Mouse (Mus musculus) gastrocnemius, postnatal 14 days (tissue): Measurements from ENCODE around the gene Arl6. TPM values are rescaled to one million over a fixed set of nuclear protein-coding genes. Genes with fewer than 3 reads are reported as not detected.

Source experiments
- DNase-seq: peaks from one replicate; pipeline ENCODE4 v3.0.0; 2021; ENCODE audit warnings: mixed read lengths
- intact Hi-C: fragments of 180-260 bp; cut with DNase I; formaldehyde crosslinking; loops from one replicate; pipeline ENCODE4 v1.15.1; 2025; ENCODE audit warnings: low total_unique reads
- long read RNA-seq, 2 experiments: library from polyadenylated mRNA; stranded (forward); transcript quantifications; one replicate each; pipeline ENCODE4 v2.0.0; 2021
- total RNA-seq, 2 experiments: library from RNA; stranded (reverse); gene quantifications; 2 replicates each; pipeline ENCODE4 v1.2.3; 2021

The Arl6 gene
- 1 to 10 TPM; 2.8 to 3.1 TPM for total RNA-seq
- long read RNA-seq, experiment 1, result 0 reads
- long read RNA-seq, experiment 2, partial matches to known transcripts, result 0 of 2 reads
- long read RNA-seq, experiment 2, other reads (novel, unspliced or antisense), result 0 of 2 reads

DNA sequence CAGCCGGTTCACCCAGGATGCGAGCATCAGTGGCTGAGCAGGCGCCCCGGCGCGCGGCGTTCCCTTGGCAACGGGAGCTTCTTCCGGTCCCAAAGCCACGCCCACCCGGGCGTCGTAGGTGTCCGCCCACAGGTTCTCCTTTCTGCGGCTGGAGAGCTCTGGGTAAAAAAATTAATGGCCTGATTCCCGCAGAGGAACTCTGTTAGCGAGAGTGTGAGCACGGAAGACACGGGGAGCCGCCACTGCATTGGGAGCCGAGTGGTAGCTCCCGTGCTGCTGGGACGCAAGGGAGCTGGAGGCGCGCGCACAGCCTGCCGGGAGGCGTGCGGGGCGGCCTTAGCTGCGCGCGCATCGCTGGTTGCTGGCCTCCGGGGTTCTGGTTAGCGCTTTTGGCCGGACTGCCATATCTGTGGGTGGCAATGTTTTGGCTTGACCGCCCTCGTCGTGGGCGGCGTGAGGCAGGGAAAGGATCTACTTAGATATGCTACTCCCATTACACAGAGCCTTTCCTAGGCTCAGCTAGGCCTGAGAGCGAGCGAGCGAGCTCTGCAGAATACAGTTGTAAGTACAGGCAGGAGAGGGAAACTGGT is at the start of gene Arl6:
Arl6 (minus strand) TSS at position 290 of the 590 bp plus-strand sequence.
- intact Hi-C loops, result no loop called here
- peak; percentile 94 for DNase-seq

DNA sequence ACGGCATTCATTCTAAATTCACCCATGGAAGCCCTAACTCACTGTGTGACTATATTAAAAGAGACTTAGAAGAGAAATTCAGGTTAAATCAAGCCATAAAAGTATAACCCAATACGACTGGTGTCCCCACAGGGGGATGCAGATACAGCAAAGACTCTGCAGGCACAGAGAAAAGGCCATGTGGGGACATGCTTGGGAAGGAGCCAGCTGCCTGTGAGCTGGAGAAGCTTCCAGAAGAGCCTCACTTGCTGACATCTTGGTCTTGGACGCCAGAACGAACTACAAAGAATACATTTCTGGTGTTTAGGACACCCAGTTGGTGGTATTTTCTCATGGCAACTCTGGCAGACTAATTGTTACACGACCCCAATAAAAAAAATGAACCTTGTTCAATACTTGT is 45.9 kb upstream of the Arl6 start:
- DNase-seq, result peak; percentile 3
- intact Hi-C loops, result no loop called here

DNA sequence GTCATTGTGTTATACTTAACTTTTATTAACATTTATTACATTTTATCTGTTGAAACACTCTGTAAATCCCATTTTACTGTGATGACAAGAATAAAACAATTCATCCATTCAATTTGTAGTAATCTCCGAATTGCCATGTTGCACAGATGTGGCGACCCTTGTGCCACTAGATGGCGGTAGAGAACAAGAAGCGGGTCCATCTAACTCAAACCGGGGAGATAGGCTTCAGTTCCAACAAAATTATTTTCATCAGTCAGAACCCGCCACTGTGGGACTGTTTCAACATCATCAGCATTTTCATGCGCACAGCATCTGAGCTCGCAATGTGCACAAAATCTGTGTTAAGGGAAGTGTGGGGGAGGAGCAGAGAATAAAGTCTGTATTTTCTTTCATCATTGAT is 44.2 kb upstream of the Arl6 start:
- peak; percentile 50 for DNase-seq
- intact Hi-C loops, result no loop called here

DNA sequence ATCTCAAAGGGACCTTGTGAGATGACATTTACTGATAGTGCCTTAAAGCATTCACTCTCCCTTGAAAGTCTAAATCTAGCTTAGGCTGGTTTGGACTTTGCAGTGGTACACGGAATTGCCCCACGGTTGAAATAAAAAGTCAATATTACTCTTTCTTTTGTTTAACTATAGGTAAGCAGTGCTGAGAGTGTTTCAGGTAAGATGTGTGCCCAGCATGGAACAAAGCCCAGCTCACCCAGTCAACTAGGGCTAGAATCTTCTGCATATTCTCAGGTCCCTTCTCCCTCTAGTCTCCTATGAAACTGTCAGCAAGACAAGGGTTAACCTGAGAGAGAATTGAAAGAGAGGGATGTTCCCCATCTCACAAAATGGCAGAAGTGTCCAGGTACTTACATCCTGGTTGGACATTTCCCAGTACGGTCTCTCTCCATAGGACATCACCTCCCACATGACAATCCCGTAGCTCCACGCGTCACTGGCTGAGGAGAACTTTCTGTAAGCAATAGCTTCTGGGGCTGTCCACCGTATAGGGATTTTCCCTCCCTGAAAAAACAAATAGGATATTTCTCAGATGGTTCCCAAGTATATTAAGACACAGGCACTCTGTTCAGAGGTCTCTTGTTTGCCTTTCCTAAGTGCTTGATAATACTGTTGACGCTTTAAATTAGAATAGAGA is 43.2 kb upstream of the Arl6 start:
- no peak for DNase-seq
- intact Hi-C loops, result no loop called here

DNA sequence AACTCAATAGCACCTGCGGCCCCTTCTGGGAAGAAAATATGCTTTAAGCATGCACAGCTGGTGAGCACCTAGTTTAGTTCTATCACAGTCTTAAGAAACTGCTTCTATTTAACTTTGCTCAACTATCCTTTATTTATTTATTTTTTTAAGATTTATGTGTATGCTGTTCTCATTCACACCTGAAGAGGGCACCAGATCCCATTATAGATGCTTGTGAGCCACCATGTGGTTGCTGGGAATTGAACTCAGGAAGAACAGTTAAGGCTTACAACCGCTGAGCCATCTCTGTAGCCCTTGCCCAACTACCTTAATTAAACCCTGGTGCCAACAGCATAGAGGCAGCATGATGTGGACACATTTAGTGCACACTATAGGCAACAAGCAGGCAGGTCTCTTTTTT is 27.7 kb upstream of the Arl6 start:
- intact Hi-C loops, result no loop called here
- no peak for DNase-seq

DNA sequence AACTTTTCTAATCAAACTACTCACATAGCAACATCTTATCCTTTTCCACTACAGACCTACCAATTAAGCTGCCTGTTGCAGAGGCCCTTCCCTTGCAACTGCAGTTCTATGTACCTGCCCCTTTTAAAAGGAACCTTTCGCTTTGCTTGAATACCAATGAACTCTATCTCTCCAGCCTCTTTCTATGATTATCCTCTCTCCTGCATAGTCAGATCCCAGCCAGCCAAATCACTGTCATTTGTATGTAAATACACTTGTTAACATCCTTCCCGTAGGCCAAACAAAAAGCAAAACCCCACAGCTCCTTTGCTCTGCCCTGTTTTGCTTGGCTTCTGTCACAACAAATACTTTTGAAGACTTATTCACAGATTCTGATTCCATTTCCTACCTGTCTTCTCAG is 4.6 kb upstream of the Arl6 start:
- DNase-seq, result no peak
- intact Hi-C loops, result no loop called here

DNA sequence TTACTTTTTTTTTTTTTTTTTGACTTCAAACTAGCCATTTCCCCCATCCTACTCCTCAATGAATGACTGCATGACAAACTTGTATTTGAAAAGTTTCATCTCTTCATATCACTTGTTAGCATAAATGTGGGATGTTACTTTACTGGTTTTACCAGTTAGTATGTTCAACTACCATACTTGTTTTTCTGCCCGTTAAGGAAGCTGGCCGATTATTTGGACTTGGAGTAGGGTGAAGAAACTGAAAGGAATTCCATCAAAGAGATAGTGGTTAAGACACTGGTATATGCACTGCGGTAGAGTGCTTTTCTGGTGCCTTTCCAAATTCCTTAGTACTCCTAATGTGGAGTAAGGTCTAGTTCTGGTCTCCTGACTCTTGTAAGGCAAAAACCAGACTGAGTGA is 794 bp upstream of the Arl6 start:
- intact Hi-C loops, result no loop called here
- no peak for DNase-seq

DNA sequence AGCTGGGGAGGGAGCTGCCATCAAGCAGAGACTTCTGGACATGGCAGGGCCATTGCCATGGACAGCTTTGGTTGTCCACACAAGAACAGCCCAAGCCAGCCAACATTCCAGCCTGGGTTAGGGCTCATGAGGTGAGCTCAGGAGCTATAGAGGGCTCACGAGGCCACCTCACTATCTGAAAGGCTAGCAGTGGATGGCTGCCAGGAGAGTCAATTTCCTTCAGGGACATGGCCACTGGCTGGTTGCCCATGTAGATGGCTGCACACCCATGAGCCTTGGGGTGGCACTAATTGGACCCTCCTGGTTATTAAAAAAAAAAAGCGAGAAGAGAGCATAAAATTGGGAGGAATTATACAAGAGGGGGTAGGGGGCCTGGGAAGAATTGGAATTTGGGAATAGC is 4.6 kb downstream of the Arl6 start:
- intact Hi-C loops, result no loop called here
- no peak for DNase-seq

DNA sequence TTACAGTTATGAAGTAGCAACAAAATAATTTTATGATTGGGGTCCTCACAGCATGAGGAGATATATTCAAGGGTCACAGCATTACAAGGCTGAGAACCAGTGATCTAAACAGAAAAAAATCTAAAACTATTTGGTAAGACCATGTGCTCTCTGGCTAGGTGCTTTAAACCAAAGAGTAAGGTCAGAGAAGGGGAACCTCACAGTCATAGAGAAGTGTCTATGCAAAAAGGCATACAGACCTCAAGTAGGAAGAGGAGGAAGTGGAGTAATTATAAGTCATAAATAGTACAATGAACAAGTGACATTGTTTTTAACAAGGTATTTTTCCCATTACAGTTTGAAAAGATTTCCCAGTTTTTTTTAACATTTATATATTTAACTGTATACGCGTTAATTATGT is 17.6 kb downstream of the Arl6 start:
- no peak for DNase-seq
- intact Hi-C loops, result no loop called here

DNA sequence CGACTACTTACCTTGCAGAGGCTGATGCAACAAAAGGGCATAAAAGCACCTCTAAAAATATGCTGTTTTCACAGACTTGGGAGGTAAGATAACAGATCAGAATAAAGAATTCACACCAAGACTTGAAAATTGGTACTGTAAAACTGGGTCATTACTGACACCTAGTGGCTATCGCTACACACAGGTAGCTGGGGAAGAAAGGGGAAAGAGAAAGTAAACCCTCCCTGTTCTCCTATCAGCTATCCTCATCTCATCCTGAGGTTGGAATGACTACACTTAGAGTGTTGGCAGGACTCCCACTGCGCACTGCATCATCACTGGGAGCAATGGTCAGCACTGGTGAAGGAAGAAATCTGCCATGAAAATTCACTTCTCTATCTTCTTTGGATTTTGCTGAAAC is 22.0 kb downstream of the Arl6 start:
- intact Hi-C loops, result loop anchor here (5.0 kb wide), 2 partner anchors 140 to 195 kb away; no protein-coding TSS in a partner anchor
- DNase-seq, result peak; percentile 27

DNA sequence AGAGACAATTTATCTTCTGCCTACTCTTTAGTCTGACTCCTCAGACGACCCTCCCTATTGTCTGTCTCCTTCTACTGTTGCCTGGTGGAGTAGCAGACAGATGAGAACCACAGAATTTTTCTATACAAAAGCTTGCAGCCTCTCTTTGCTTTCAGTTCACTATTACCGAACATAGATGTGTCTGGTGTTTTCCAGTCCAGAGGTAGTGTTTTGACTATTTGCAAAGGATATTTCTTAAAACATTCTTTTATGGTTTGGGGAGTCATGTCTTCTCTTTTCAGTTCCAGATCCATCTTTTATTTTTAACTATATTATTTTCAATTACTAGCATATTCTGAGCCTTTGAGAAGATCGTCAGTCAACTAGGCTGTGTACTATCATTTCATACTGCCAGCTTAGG is 23.5 kb downstream of the Arl6 start:
- intact Hi-C loops, result loop anchor here (5.0 kb wide), 2 partner anchors 138 to 193 kb away; no protein-coding TSS in a partner anchor

DNA sequence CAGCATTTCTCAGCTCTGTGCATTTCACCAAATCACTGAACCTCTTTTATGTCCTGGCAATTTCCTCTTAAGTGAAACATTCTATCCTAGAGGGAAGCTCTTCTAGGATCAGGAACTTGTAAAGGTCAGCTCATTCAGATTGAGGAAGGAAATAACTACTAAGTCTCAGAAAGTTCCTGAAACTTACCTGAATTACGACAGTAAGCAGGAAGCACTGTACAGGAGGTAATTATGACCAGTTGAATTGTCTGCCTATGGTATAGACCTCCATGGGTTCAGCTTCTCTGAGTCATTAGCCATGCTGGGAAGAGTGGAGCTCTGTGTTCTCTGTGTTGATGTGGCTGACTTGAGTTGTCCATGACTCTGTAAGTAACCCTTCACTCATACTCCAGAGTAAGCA is 28.4 kb downstream of the Arl6 start:
- intact Hi-C loops, result no loop called here

More for the DNA sequence above, 23.5 kb downstream of the Arl6 start:
- no peak for DNase-seq

DNA sequence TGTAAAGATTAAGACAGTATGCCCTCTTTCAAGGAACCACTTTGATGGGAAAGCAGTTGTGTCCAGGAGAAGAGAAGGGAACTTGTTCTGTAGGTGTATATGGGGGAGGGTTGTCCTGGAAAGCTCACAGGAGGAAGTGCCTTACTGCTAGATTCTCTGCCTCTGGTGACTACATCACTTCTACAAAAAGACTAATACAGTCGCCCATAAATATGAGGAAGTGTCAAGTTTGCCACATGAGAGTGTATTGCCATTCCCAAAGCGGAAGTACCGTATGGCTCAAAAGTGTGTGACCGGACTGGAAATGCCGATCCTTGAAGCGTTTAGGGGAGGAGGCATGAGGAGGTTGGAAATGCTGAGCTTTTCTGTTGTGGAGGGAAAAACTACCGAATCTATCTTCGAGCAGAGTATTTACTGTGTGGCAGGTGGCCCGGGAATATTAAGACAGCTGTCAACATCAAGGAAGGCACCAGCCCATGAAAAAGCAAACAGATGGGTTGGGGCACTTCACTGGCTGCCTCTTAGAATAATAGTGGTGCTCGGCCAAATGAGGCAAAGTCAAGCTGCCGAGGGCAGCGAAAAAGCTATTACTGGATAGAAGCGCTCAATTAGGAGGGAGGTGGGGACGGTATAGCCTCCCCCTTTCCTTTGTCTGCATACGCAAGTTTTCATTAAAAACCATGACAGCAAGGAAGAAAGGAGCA is 35.0 kb downstream of the Arl6 start:
- intact Hi-C loops, result no loop called here

More for the DNA sequence above, 28.4 kb downstream of the Arl6 start:
- DNase-seq, result no peak

DNA sequence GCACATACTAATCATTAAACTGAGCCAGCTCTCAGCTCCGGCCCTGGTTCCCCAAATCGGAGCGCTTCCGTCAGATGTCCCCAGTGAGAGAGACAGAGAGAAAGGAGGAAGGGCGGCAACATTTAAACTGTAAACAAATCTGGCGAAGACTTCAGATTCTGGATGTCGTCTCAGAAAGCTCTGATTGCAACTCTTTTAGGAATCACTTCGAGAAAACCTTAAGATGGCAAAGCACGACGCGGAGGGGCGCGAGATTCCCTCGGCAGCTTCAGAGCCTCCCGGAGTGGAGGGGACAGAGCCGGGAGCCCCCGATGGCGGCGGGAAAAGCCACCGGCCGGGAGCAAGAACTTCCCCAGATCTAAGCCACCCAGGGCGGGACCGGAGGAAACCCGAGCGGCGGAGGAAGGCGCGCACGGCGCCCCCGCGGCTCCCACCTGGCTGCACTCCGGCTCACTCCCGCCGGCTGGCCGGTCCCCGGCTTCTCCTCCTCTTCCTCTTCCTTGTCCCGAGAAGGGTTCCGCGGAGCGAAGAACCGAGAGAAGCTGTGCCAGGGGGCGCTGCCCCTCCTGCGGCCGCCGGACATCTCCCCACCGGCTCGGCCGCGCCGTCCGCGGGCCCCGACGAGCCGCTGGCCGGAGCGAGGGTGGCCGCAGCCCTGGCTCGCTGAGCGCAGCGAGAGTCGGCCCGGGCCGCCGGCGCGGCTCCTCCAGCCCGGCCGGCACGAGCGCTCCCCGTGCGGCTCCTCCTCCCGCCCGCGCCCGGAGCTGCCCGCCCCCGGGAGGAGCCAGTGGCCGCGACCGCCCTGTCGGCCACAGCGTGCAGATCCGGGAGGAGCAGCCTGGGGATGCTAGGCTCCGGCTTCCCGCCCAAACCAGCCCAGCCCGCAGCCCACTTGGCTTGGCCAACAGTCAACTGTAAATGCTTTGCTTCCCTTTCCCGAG is 38.6 kb downstream of the Arl6 start, which contains the start of gene Crybg3:
Crybg3 (minus strand) TSS at position 669 of the 941 bp plus-strand sequence.
- peak; percentile 89 for DNase-seq
- intact Hi-C loops, result no loop called here

More for the DNA sequence above, 35.0 kb downstream of the Arl6 start:
- DNase-seq, result no peak

DNA sequence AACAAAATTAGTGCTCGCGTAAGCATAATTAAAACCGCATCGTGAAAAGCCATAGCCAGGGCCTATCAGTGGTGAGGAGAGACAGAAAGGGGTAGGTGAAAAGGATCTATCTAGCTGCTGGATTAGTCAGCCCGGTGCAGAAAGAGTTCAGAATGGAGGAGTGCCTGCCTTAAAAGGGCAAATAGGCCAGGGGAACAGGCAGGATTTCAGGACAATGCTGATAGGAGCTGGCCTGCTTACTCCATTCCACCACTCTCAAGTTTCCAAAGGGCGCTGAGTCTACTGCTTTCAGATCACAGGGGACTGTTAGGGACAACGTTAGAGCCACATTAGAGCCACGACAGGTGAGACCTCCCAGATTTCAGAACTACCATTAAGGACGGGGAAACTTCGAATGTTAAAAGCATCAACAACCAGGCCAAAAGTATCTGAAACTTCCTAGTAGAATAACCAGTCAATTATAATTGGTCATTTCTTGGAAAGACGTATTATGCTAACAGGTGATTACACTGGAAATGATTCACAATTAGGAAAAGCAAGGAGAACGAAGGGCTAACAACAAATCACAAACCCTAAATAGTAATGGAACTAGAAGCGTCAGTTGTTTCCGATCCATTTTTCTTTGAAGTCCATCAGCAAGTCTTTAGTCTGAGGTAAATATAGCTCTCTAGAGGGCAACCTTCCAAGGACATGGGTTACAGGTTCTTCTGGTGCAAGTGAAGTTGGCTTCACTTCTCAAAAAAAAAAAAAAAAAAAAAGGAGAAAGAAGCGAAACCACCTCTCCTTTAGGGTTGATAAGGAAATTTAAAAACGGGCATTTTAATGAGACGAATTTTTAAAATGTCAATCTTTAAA is 39.6 kb downstream of the Arl6 start:
- DNase-seq, result no peak
- intact Hi-C loops, result no loop called here

DNA sequence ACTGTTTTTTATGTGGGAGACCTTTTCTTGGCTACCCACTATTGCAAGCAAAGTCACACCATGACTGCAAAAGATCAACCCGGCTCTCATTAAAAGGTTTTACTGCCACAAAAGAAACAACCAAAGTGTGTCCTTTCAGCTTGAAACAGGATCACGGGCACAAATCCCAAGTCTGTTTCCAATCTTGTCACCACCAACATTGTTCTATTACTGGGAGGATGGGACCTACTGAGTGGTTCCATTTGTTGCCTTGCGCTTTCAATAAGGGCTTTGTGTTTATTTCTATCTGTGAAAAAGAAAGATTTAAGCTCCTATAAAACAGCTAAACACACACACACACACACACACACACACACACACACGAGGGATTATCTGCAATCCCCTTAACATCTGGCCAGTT is 40.2 kb downstream of the Arl6 start:
- intact Hi-C loops, result no loop called here
- no peak for DNase-seq

DNA sequence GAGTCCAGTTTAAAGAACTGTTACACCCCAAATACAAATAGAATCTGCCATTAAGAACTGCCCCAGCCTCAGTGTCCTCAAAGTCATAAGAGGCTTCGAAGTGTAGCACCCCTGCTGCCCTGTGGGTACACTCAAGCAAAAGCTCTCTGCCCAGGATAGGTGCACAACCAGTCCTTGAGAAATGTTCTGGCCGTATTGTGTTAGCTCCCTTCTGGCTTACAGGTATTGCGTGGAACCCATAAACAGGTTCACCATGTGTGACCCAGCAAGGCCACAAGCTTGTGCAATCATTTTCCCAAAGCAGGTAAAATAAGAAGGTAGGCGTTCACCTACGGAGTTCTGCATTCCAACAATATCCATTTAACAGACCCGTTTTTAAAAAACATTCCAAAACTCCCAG is 41.9 kb downstream of the Arl6 start:
- intact Hi-C loops, result no loop called here
- DNase-seq, result no peak

DNA sequence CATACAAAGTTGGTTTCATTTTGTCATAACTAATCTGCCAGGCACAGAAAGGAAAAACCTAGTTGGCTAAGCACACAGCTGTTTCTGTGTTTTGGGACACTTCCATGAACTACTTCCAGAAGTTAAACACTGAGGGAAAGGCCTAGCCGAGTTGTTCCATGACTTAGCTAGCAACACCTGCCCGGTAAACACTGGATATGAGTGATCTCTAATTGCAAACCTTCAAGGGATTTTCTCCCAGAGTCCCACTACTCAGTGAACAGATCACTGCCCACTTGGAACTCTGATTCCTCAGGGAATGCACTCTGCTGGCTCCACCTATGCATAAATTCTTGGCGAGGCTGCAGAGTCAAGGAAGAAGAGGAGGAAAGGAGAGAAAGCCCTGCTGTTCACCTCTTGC is 44.5 kb downstream of the Arl6 start:
- DNase-seq, result no peak
- intact Hi-C loops, result no loop called here

DNA sequence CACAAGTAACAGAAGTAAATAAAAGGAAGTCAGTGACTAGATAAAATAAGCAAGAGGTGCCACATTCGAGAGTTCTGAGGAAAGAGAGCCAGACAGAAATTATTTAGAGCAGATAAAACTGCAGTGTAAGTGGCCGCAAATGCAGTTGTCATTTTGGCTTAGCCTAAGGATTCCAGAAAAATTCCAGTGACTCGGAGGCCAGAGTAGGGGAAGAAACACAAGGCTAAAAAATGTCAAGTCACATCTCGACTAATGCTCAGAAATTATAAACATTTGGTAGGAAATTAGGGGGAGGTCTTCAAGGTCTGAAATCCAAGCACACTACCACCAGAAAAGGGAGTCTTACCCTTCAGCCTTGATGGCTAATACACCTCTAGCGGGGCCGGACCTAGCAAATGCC is 48.4 kb downstream of the Arl6 start:
- intact Hi-C loops, result no loop called here
- no peak for DNase-seq
